In genomic region chr12:13356769-13357168, GRCm38 (mm10) we compare ENCODE assay signal across 10 mouse cellular contexts.
"Had no signal": no experiment of that assay in that cellular context is flagged by ENCODE, and none has a peak within 500 bp of the region (broad histone marks: within the 10 kb centered on the region; RNA-seq: fewer than 3 reads in every experiment).

No protein-coding gene starts in this region.

- DNase-seq: kidney, postnatal 25 days; layer of hippocampus, postnatal 36 days; liver; liver, embryonic 13.5 days; liver, postnatal 0 days; retina, postnatal 1 day; right cerebral cortex, postnatal 4 days; spleen, adult 18-20 months; thymus, adult 2 months; thymus, postnatal 25 days had no signal
